Mouse (Mus musculus) c-Kit-negative CD71-positive TER-119-positive erythroid progenitor cells, embryonic 14.5 days (primary cell): ENCODE data around the gene G6pc.
"Not testable (repeated sequence)": the region's sequence is repeated elsewhere in the genome, so short reads cannot be mapped to it uniquely, and the experiment has no call there.

Source experiments
- DNase-seq: peaks from one replicate; pipeline ENCODE4 v3.0.0-alpha.2; 2013; ENCODE audit warnings: low read depth, low spot score

Gene G6pc

GRCm38 (mm10) chr11:101367326-101367935 is at the start of gene G6pc:
G6pc (plus strand) TSS chr11:101367561.
- DNase-seq: no peak

GRCm38 (mm10) chr11:101323609-101324008 is 43.8 kb upstream of the G6pc start:
- DNase-seq: no peak

GRCm38 (mm10) chr11:101324763-101325162 is 42.6 kb upstream of the G6pc start, which contains the start of gene Aoc2:
Aoc2 (plus strand) TSS chr11:101325063.
- DNase-seq: no peak

- not testable (repeated sequence) for DNase-seq
Observed at GRCm38 (mm10) chr11:101325201-101325600, 42.2 kb upstream of the G6pc start.

- no peak for DNase-seq
Observed at GRCm38 (mm10) chr11:101326147-101326546, 41.2 kb upstream of the G6pc start.

- no peak for DNase-seq
Observed at GRCm38 (mm10) chr11:101327311-101327710, 40.0 kb upstream of the G6pc start.

- DNase-seq: no peak
Observed at GRCm38 (mm10) chr11:101328941-101329635, 38.3 kb upstream of the G6pc start.

GRCm38 (mm10) chr11:101330371-101330924 is 36.9 kb upstream of the G6pc start, which contains the start of gene Aoc3:
Aoc3 (plus strand) TSS chr11:101330605.
- no peak for DNase-seq

GRCm38 (mm10) chr11:101330961-101331360 is 36.4 kb upstream of the G6pc start:
- DNase-seq: not testable (repeated sequence)

- DNase-seq: no peak
Observed at GRCm38 (mm10) chr11:101332537-101332936, 34.8 kb upstream of the G6pc start.

GRCm38 (mm10) chr11:101334023-101334422 is 33.3 kb upstream of the G6pc start:
- no peak for DNase-seq

GRCm38 (mm10) chr11:101334516-101334915 is 32.8 kb upstream of the G6pc start:
- no peak for DNase-seq

GRCm38 (mm10) chr11:101335685-101336084 is 31.7 kb upstream of the G6pc start:
- no peak for DNase-seq

- DNase-seq: no peak
Observed at GRCm38 (mm10) chr11:101338123-101338760, 29.1 kb upstream of the G6pc start.

GRCm38 (mm10) chr11:101347083-101347775 is 20.1 kb upstream of the G6pc start:
- no peak for DNase-seq

- no peak for DNase-seq
Observed at GRCm38 (mm10) chr11:101348774-101349173, 18.6 kb upstream of the G6pc start.

GRCm38 (mm10) chr11:101349216-101349615 is 18.1 kb upstream of the G6pc start:
- DNase-seq: no peak

GRCm38 (mm10) chr11:101351100-101351720 is 16.2 kb upstream of the G6pc start:
- DNase-seq: no peak

GRCm38 (mm10) chr11:101351721-101352111 is 15.6 kb upstream of the G6pc start:
- no peak for DNase-seq

GRCm38 (mm10) chr11:101353436-101353835 is 13.9 kb upstream of the G6pc start:
- DNase-seq: no peak

GRCm38 (mm10) chr11:101354438-101355010 is 12.8 kb upstream of the G6pc start:
- DNase-seq: no peak
